ENCODE assay signal across 9 mouse cellular contexts in genomic region chr11:90019161-90019560, GRCm38 (mm10). TPM values are rescaled to one million over a fixed set of nuclear protein-coding genes. Genes with fewer than 3 reads are reported as not detected.
DNase-seq lines count a peak whose midpoint lies in the region; ATAC-seq lines count a peak whose summit lies in the region.
"Had no signal": no experiment of that assay in that cellular context is flagged by ENCODE, and none has a peak within 500 bp of the region (broad histone marks: within the 10 kb centered on the region; RNA-seq: fewer than 3 reads in every experiment).

No protein-coding gene starts in this region.

- 21% methylated on average over 7 of the region's 7 CpGs for WGBS in hindbrain, embryonic 14.5 days
- 21% methylated on average over 7 of the region's 7 CpGs for WGBS in hindbrain, embryonic 10.5 days
- WGBS in intestine, embryonic 15.5 days: 18% methylated on average over 7 of the region's 7 CpGs

- H3K4me3 ChIP-seq in hindbrain, embryonic 14.5 days (replicated peaks; ENCODE audit: low read length): no peak overlapping the region
- no peak overlapping the region for H3K4me3 ChIP-seq in hindbrain, embryonic 10.5 days
- H3K4me3 ChIP-seq in intestine, embryonic 15.5 days (replicated peaks): no peak overlapping the region
- H3K4me3 ChIP-seq: embryonic facial prominence, embryonic 13.5 days; neural tube, embryonic 12.5 days had no signal

- peak; percentile 68 for DNase-seq in hindbrain, embryonic 14.5 days (ENCODE audit: low spot score)
- DNase-seq in hindbrain, embryonic 10.5 days (ENCODE audit: low spot score): no peak
- peak; percentile 50 for DNase-seq in urinary bladder, postnatal 14 days (ENCODE audit: low spot score)
- DNase-seq in urinary bladder, adult 2 months (ENCODE audit: low spot score): no peak
- DNase-seq in lung, postnatal 14 days: peak; percentile 73

- H3K4me2 ChIP-seq in hindbrain, embryonic 14.5 days (replicated peaks): 0 out of 2 replicates have a peak overlapping the region, but pooled peaks have one; percentile 12
- H3K4me2 ChIP-seq in intestine, embryonic 15.5 days (replicated peaks): no peak overlapping the region
- H3K4me2 ChIP-seq: embryonic facial prominence, embryonic 13.5 days; neural tube, embryonic 12.5 days had no signal

- H3K36me3 ChIP-seq in hindbrain, embryonic 14.5 days (replicated peaks; ENCODE audit: control insufficient read depth, insufficient read depth): no peaks in the 10 kb centered on the region
- H3K36me3 ChIP-seq in hindbrain, embryonic 10.5 days: no peaks in the 10 kb centered on the region
- H3K36me3 ChIP-seq in intestine, embryonic 15.5 days: no peaks in the 10 kb centered on the region
- H3K36me3 ChIP-seq: embryonic facial prominence, embryonic 13.5 days; neural tube, embryonic 12.5 days had no signal

- H3K9ac ChIP-seq in hindbrain, embryonic 14.5 days: no peak overlapping the region
- H3K9ac ChIP-seq in intestine, embryonic 15.5 days: no peak overlapping the region
- H3K9ac ChIP-seq: embryonic facial prominence, embryonic 13.5 days; neural tube, embryonic 12.5 days had no signal

- H3K9me3 ChIP-seq in hindbrain, embryonic 14.5 days (ENCODE audit: control insufficient read depth, low read length): no peaks in the 10 kb centered on the region
- H3K9me3 ChIP-seq in hindbrain, embryonic 10.5 days: no peaks in the 10 kb centered on the region
- H3K9me3 ChIP-seq in intestine, embryonic 15.5 days: no peaks in the 10 kb centered on the region
- H3K9me3 ChIP-seq: embryonic facial prominence, embryonic 13.5 days; neural tube, embryonic 12.5 days had no signal

- H3K4me1 ChIP-seq in hindbrain, embryonic 14.5 days (replicated peaks; ENCODE audit: control insufficient read depth, insufficient read depth, low read length): no peaks in the 10 kb centered on the region
- no peaks in the 10 kb centered on the region for H3K4me1 ChIP-seq in hindbrain, embryonic 10.5 days (replicated peaks)
- H3K4me1 ChIP-seq in intestine, embryonic 15.5 days (replicated peaks): no peaks in the 10 kb centered on the region
- H3K4me1 ChIP-seq: neural tube, embryonic 12.5 days had no signal

- no peaks in the 10 kb centered on the region for H3K27me3 ChIP-seq in hindbrain, embryonic 14.5 days (ENCODE audit: control insufficient read depth, insufficient read depth, low read length)
- no peaks in the 10 kb centered on the region for H3K27me3 ChIP-seq in hindbrain, embryonic 10.5 days (ENCODE audit: insufficient read depth, poor library complexity, severe bottlenecking)
- no peaks in the 10 kb centered on the region for H3K27me3 ChIP-seq in intestine, embryonic 15.5 days (replicated peaks)
- H3K27me3 ChIP-seq: embryonic facial prominence, embryonic 13.5 days; neural tube, embryonic 12.5 days had no signal

- H3K27ac ChIP-seq in hindbrain, embryonic 14.5 days: no peak overlapping the region
- no peak overlapping the region for H3K27ac ChIP-seq in hindbrain, embryonic 10.5 days
- no peak overlapping the region for H3K27ac ChIP-seq in intestine, embryonic 15.5 days
- H3K27ac ChIP-seq: embryonic facial prominence, embryonic 13.5 days; neural tube, embryonic 12.5 days had no signal

- ATAC-seq in hindbrain, embryonic 14.5 days (ENCODE audit: low FRiP score): no peak
- ATAC-seq in common myeloid progenitor, adult 5-6 weeks (replicated peaks; ENCODE audit: low read depth, poor library complexity, severe bottlenecking): peak; percentile 78
- ATAC-seq in intestine, embryonic 15.5 days: no peak

RNA-seq across cellular contexts. Expression of gene Tmem100, which starts 11.0 kb away (rescaled TPM):
- polyA plus RNA-seq in hindbrain, embryonic 14.5 days (2014; fragmentation: Nextera tagmentation; extraction: Ambion mirVana): 13.4 and 15.0 TPM in 2 replicates
- 4.5 and 7.5 TPM in 2 replicates for polyA plus RNA-seq in hindbrain, embryonic 10.5 days (2016; fragmentation: Nextera tagmentation; extraction: Ambion mirVana)
- 8.2 and 11.0 TPM in 2 replicates for polyA plus RNA-seq in urinary bladder, adult 2 months (2012; rRNA removed)
- 0.27 TPM in 1 of 2 replicates, not detected in the other for total RNA-seq in common myeloid progenitor, adult 5-6 weeks (2017)
- polyA plus RNA-seq in intestine, embryonic 15.5 days (2015; fragmentation: Nextera tagmentation; extraction: Ambion mirVana): 14.8 and 16.3 TPM in 2 replicates

RNA-seq across cellular contexts. Expression of gene Pctp, which starts 16.5 kb away (rescaled TPM):
- 0.73 and 1.6 TPM in 2 replicates for polyA plus RNA-seq in hindbrain, embryonic 14.5 days (2014; fragmentation: Nextera tagmentation; extraction: Ambion mirVana)
- 15.0 and 19.6 TPM in 2 replicates for polyA plus RNA-seq in hindbrain, embryonic 10.5 days (2016; fragmentation: Nextera tagmentation; extraction: Ambion mirVana)
- polyA plus RNA-seq in urinary bladder, adult 2 months (2012; rRNA removed): 6.0 and 6.9 TPM in 2 replicates
- total RNA-seq in common myeloid progenitor, adult 5-6 weeks (2017): 31.2 and 31.8 TPM in 2 replicates
- 19.7 and 20.3 TPM in 2 replicates for polyA plus RNA-seq in intestine, embryonic 15.5 days (2015; fragmentation: Nextera tagmentation; extraction: Ambion mirVana)

Comparison
In these comparisons a context has a peak if more than half of its experiments do, and no peak if none do; other contexts are left out.
1. DNase-seq: peak in hindbrain, embryonic 14.5 days (single experiment), urinary bladder, postnatal 14 days (single experiment) and lung, postnatal 14 days (single experiment); none in hindbrain, embryonic 10.5 days (single experiment) and urinary bladder, adult 2 months (single experiment).